Comparison of ENCODE assay signal across 32 mouse cellular contexts in the genomic region with DNA sequence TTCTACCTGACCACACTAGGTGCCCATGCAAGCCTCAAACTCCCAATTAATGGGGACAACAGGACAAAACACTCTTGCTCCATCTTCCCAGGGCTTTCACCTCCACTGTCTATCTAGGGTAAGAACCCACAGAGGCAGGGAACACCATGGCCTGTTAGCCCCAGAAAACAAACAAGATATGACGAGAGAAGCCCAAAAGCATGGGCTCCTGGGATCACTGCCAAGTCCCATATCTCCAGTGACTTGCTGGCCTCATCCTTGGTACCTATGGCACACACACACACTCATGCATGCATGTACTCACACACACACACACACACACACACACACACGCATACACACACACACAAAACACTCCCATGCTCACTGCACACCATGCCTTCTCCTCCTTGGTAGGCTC.
DNase-seq lines count a peak whose midpoint lies in the region; ATAC-seq lines count a peak whose summit lies in the region.
"Had no signal": no experiment of that assay in that cellular context is flagged by ENCODE, and none has a peak within 500 bp of the region (broad histone marks: within the 10 kb centered on the region; RNA-seq: fewer than 3 reads in every experiment).

No protein-coding gene starts in this region.

- peak overlapping the region; percentile 59 for H3K27ac ChIP-seq in heart, embryonic 15.5 days
- H3K27ac ChIP-seq in heart, embryonic 11.5 days (ENCODE audit: low read depth, low read length) = no peak overlapping the region
- H3K27ac ChIP-seq in liver, embryonic 15.5 days (replicated peaks) = 0 out of 2 replicates have a peak overlapping the region, but pooled peaks have one; percentile 1
- no peak overlapping the region for H3K27ac ChIP-seq in liver, embryonic 11.5 days (ENCODE audit: low read depth, low read length)
- H3K27ac ChIP-seq: embryonic facial prominence, embryonic 13.5 days; forebrain, embryonic 12.5 days; hindbrain, embryonic 14.5 days; layer of hippocampus, adult 2 months; limb, embryonic 12.5 days; midbrain, embryonic 10.5 days; neural tube, embryonic 13.5 days; stomach, embryonic 15.5 days had no signal

- no peaks in the 10 kb centered on the region for H3K27me3 ChIP-seq in heart, embryonic 15.5 days
- H3K27me3 ChIP-seq in heart, embryonic 11.5 days (ENCODE audit: control insufficient read depth, insufficient read depth, low read length) = no peaks in the 10 kb centered on the region
- H3K27me3 ChIP-seq in liver, embryonic 15.5 days = no peaks in the 10 kb centered on the region
- no peaks in the 10 kb centered on the region for H3K27me3 ChIP-seq in liver, embryonic 11.5 days (replicated peaks; ENCODE audit: control insufficient read depth, insufficient read depth, low read length)
- H3K27me3 ChIP-seq: embryonic facial prominence, embryonic 13.5 days; forebrain, embryonic 12.5 days; limb, embryonic 12.5 days; neural tube, embryonic 13.5 days; stomach, embryonic 15.5 days had no signal

- 52% methylated on average over 2 of the region's 2 CpGs for WGBS in heart, embryonic 15.5 days
- 43% methylated on average over 2 of the region's 2 CpGs for WGBS in heart, embryonic 11.5 days (ENCODE audit: insufficient replicate concordance)
- WGBS in liver, embryonic 15.5 days (ENCODE audit: insufficient replicate concordance) = 44% methylated on average over 2 of the region's 2 CpGs
- WGBS in liver, embryonic 11.5 days = 67% methylated on average over 2 of the region's 2 CpGs

- no peak overlapping the region for H3K9ac ChIP-seq in heart, embryonic 15.5 days
- no peak overlapping the region for H3K9ac ChIP-seq in heart, embryonic 11.5 days (ENCODE audit: low read depth, low read length)
- no peak overlapping the region for H3K9ac ChIP-seq in liver, embryonic 15.5 days
- H3K9ac ChIP-seq in liver, embryonic 11.5 days (ENCODE audit: low read depth, low read length) = no peak overlapping the region
- H3K9ac ChIP-seq: embryonic facial prominence, embryonic 13.5 days; forebrain, embryonic 12.5 days; hindbrain, embryonic 14.5 days; limb, embryonic 12.5 days; neural tube, embryonic 13.5 days; stomach, embryonic 15.5 days had no signal

- no peaks in the 10 kb centered on the region for H3K36me3 ChIP-seq in heart, embryonic 15.5 days
- no peaks in the 10 kb centered on the region for H3K36me3 ChIP-seq in heart, embryonic 11.5 days (ENCODE audit: control insufficient read depth, insufficient read depth, low read length)
- H3K36me3 ChIP-seq in liver, embryonic 15.5 days (replicated peaks) = no peaks in the 10 kb centered on the region
- no peaks in the 10 kb centered on the region; the same call in 1 of the 2 replicates for H3K36me3 ChIP-seq in liver, embryonic 11.5 days (ENCODE audit: control insufficient read depth, insufficient read depth, low read length)
- H3K36me3 ChIP-seq: forebrain, embryonic 12.5 days; midbrain, embryonic 10.5 days; neural tube, embryonic 13.5 days; stomach, embryonic 15.5 days had no signal

- H3K9me3 ChIP-seq in heart, embryonic 15.5 days (replicated peaks) = no peaks in the 10 kb centered on the region
- no peaks in the 10 kb centered on the region for H3K9me3 ChIP-seq in heart, embryonic 11.5 days (replicated peaks; ENCODE audit: control insufficient read depth, low read length)
- no peaks in the 10 kb centered on the region for H3K9me3 ChIP-seq in liver, embryonic 15.5 days (replicated peaks)
- no peaks in the 10 kb centered on the region for H3K9me3 ChIP-seq in liver, embryonic 11.5 days (ENCODE audit: control insufficient read depth, low read length)
- H3K9me3 ChIP-seq: embryonic facial prominence, embryonic 13.5 days; forebrain, embryonic 12.5 days; limb, embryonic 12.5 days; midbrain, embryonic 10.5 days; neural tube, embryonic 13.5 days; stomach, embryonic 15.5 days had no signal

- H3K4me3 ChIP-seq in heart, embryonic 15.5 days = no peak overlapping the region
- H3K4me3 ChIP-seq in heart, embryonic 11.5 days (ENCODE audit: low read depth, low read length) = no peak overlapping the region
- H3K4me3 ChIP-seq in liver, embryonic 15.5 days (replicated peaks) = no peak overlapping the region
- H3K4me3 ChIP-seq in liver, embryonic 11.5 days (ENCODE audit: low read depth, low read length) = no peak overlapping the region
- H3K4me3 ChIP-seq: embryonic facial prominence, embryonic 13.5 days; erythroblast, embryonic 14.5 days; forebrain, embryonic 12.5 days; layer of hippocampus, adult 2 months; limb, embryonic 12.5 days; midbrain, embryonic 10.5 days; myocyte; neural tube, embryonic 13.5 days; stomach, embryonic 15.5 days had no signal

- DNase-seq in adrenal gland, adult (ENCODE audit: inconsistent age in 2 of 2, low spot score in 1 of 2) = peak; percentile 16 to 55
- no peak for DNase-seq in adrenal gland, postnatal 36 days
- DNase-seq in liver, embryonic 11.5 days (ENCODE audit: low spot score) = no peak
- DNase-seq: adrenal gland, postnatal 10 days; cerebellum, adult 8-10 months; cerebellum, postnatal 36 days; embryo, embryonic 11 days; heart, postnatal 14 days; kidney, adult 18-20 months; kidney, postnatal 10 days; lung, adult 18-20 months; lung, postnatal 4 days; right cerebral cortex, adult 18-20 months; right cerebral cortex, postnatal 4 days; thymus, postnatal 36 days had no signal

- H3K4me1 ChIP-seq in heart, embryonic 15.5 days (replicated peaks) = peaks cover 99% of the 10 kb centered on the region
- peaks cover 83% of the 10 kb centered on the region for H3K4me1 ChIP-seq in heart, embryonic 11.5 days (ENCODE audit: control insufficient read depth, insufficient read depth, low read length)
- H3K4me1 ChIP-seq in liver, embryonic 15.5 days (replicated peaks) = peaks cover 74% of the 10 kb centered on the region
- peaks cover 48% of the 10 kb centered on the region for H3K4me1 ChIP-seq in liver, embryonic 11.5 days (replicated peaks; ENCODE audit: control insufficient read depth, insufficient read depth, low read length)

- no peak for ATAC-seq in heart, embryonic 15.5 days (replicated peaks; ENCODE audit: insufficient number of reproducible peaks, insufficient read depth, low FRiP score, low read depth)
- ATAC-seq in heart, embryonic 11.5 days (replicated peaks; ENCODE audit: insufficient number of reproducible peaks, low FRiP score, low TSS enrichment) = no peak
- ATAC-seq in liver, embryonic 15.5 days (ENCODE audit: insufficient read depth) = no peak
- no peak for ATAC-seq in liver, embryonic 11.5 days (replicated peaks; ENCODE audit: low FRiP score)
- ATAC-seq in megakaryocyte progenitor cell, adult 5-6 weeks (replicated peaks; ENCODE audit: poor library complexity) = peak; percentile 30
- ATAC-seq: activated CD4-positive, CD25-positive, alpha-beta regulatory T cell, adult 4 months; inflammation-experienced regulatory T-cells, adult 6 months; midbrain, embryonic 16.5 days had no signal

- no peak overlapping the region for H3K4me2 ChIP-seq in heart, embryonic 15.5 days
- H3K4me2 ChIP-seq in heart, embryonic 11.5 days = no peak overlapping the region
- H3K4me2 ChIP-seq in liver, embryonic 15.5 days = no peak overlapping the region
- H3K4me2 ChIP-seq in liver, embryonic 11.5 days = no peak overlapping the region
- H3K4me2 ChIP-seq: embryonic facial prominence, embryonic 13.5 days; forebrain, embryonic 12.5 days; hindbrain, embryonic 14.5 days; limb, embryonic 12.5 days; neural tube, embryonic 13.5 days; stomach, embryonic 15.5 days had no signal

Comparison
In these comparisons a context has a peak if more than half of its experiments do, and no peak if none do; other contexts are left out.
1. DNase-seq: peak in adrenal gland, adult (2 of 2); none in adrenal gland, postnatal 36 days (0 of 2) and liver, embryonic 11.5 days (single experiment).
2. H3K27ac ChIP-seq: peak in heart, embryonic 15.5 days (single experiment) and liver, embryonic 15.5 days (single experiment); none in heart, embryonic 11.5 days (single experiment) and liver, embryonic 11.5 days (single experiment).